Mouse (Mus musculus) MEL (cell line): ENCODE measurements around the gene Kdm1a. TPM values are rescaled to one million over a fixed set of nuclear protein-coding genes. Genes with fewer than 3 reads are reported as not detected.

ENCODE experiments used
- DNase-seq: peaks from one replicate; pipeline ENCODE4 v3.0.0; 2011; ENCODE audit warnings: low read depth, low spot score
- H3K27ac ChIP-seq: 2 replicates; pipeline ENCODE4 v1.5.1; 2012; ENCODE audit warnings: low read depth, mild to moderate bottlenecking, control low read depth, low read length, moderate library complexity; ENCODE audit not compliant: control insufficient read depth
- H3K27me3 ChIP-seq, 2 experiments: fragments of 150-350 bp in 1 of 2; sonication (generic) in 1 of 2; 2 replicates each; pipeline ENCODE4 v1.6.1; 2012; ENCODE audit warnings: low read length in 2 of 2, mild to moderate bottlenecking in 2 of 2, improper control_type of control experiment in 1 of 2, moderate library complexity in 1 of 2; ENCODE audit not compliant: insufficient read depth in 2 of 2, control insufficient read depth in 1 of 2
- H3K36me3 ChIP-seq, 2 experiments: 2 replicates each; pipeline ENCODE4 v1.6.1; 2012 to 2014; ENCODE audit warnings: low read length in 2 of 2, improper control_type of control experiment in 1 of 2, inconsistent platforms in 1 of 2, mild to moderate bottlenecking in 1 of 2; ENCODE audit not compliant: insufficient read depth in 2 of 2, control insufficient read depth in 1 of 2
- H3K4me1 ChIP-seq, 2 experiments: fragments of 150-350 bp in 1 of 2; sonication (generic) in 1 of 2; 2 replicates each; pipeline ENCODE4 v1.6.1; 2012; ENCODE audit warnings: low read length in 2 of 2, improper control_type of control experiment in 1 of 2, mild to moderate bottlenecking in 1 of 2; ENCODE audit not compliant: insufficient read depth in 2 of 2, control insufficient read depth in 1 of 2
- H3K4me3 ChIP-seq, 2 experiments: fragments of 150-350 bp in 1 of 2; sonication (generic) in 1 of 2; 2 replicates each; pipeline ENCODE4 v1.5.1; 2012; ENCODE audit warnings: low read depth in 2 of 2, low read length in 2 of 2, mild to moderate bottlenecking in 2 of 2, moderate library complexity in 2 of 2, control low read depth in 1 of 2, improper control_type of control experiment in 1 of 2; ENCODE audit not compliant: control insufficient read depth in 1 of 2, insufficient read depth in 1 of 2
- H3K79me2 ChIP-seq: 2 replicates; pipeline ENCODE4 v1.6.1; 2012; ENCODE audit warnings: mild to moderate bottlenecking, low read length, moderate library complexity; ENCODE audit not compliant: control insufficient read depth, poor library complexity, insufficient read depth
- H3K9ac ChIP-seq: 2 replicates; pipeline ENCODE4 v1.6.1; 2012; ENCODE audit warnings: low read depth, mild to moderate bottlenecking, control low read depth, low read length, moderate library complexity; ENCODE audit not compliant: control insufficient read depth, poor library complexity, severe bottlenecking
- H3K9me3 ChIP-seq: fragments of 150-350 bp; sonication (generic); replicated peaks from 2 replicates; pipeline ENCODE4 v1.6.1; 2012; ENCODE audit warnings: mild to moderate bottlenecking, low read length, improper control_type of control experiment, moderate library complexity; ENCODE audit not compliant: insufficient read depth
- BHLHE40 ChIP-seq: IDR thresholded peaks from 2 replicates; pipeline ENCODE4 v1.6.1; 2012; ENCODE audit warnings: low read depth, mild to moderate bottlenecking, inconsistent platforms, low read length, improper control_type of control experiment, borderline replicate concordance
- CHD1 ChIP-seq: IDR thresholded peaks from 2 replicates; pipeline ENCODE4 v1.6.1; 2012; ENCODE audit warnings: low read depth, mild to moderate bottlenecking, inconsistent platforms, low read length, improper control_type of control experiment
- CHD2 ChIP-seq: IDR thresholded peaks from 2 replicates; pipeline ENCODE4 v1.6.1; 2011; ENCODE audit warnings: low read length, improper control_type of control experiment
- CTCF ChIP-seq, 3 experiments: IDR thresholded peaks in 2 of 3; conservative IDR thresholded peaks in 1 of 3; 2 replicates each; pipeline ENCODE4 v1.5.1; 2011 to 2012; ENCODE audit warnings: low read length in 3 of 3, low read depth in 2 of 3, mild to moderate bottlenecking in 2 of 3, improper control_type of control experiment in 1 of 3, inconsistent platforms in 1 of 3, mixed read lengths in 1 of 3, moderate library complexity in 1 of 3; ENCODE audit not compliant: control insufficient read depth in 1 of 3, insufficient read depth in 1 of 3, poor library complexity in 1 of 3, severe bottlenecking in 1 of 3
- EP300 ChIP-seq, 2 experiments: IDR thresholded peaks; 2 replicates each; pipeline ENCODE4 v1.6.1; 2011; ENCODE audit warnings: improper control_type of control experiment in 2 of 2, low read length in 2 of 2, low read depth in 1 of 2, mild to moderate bottlenecking in 1 of 2
- ETS1 ChIP-seq: IDR thresholded peaks from 2 replicates; pipeline ENCODE4 v1.6.1; 2012; ENCODE audit warnings: low read depth, mild to moderate bottlenecking, inconsistent platforms, low read length, improper control_type of control experiment, moderate library complexity
- GATA1 ChIP-seq: IDR thresholded peaks from 2 replicates; pipeline ENCODE4 v1.6.1; 2011; ENCODE audit warnings: low read depth, low read length, improper control_type of control experiment
- HCFC1 ChIP-seq: IDR thresholded peaks from 2 replicates; pipeline ENCODE4 v1.6.1; 2012; ENCODE audit warnings: low read depth, mild to moderate bottlenecking, inconsistent platforms, low read length, improper control_type of control experiment, moderate library complexity
- MEF2A ChIP-seq: IDR thresholded peaks from 2 replicates; pipeline ENCODE4 v1.6.1; 2014; ENCODE audit warnings: low read depth, mild to moderate bottlenecking, inconsistent platforms, low read length, improper control_type of control experiment; ENCODE audit not compliant: poor library complexity, insufficient replicate concordance, severe bottlenecking; ENCODE audit errors: extremely low read depth
- MYC ChIP-seq: IDR thresholded peaks from 2 replicates; pipeline ENCODE4 v1.6.1; 2011; ENCODE audit warnings: low read depth, mild to moderate bottlenecking, low read length, improper control_type of control experiment, moderate library complexity
- NRF1 ChIP-seq: IDR thresholded peaks from 2 replicates; pipeline ENCODE4 v1.6.1; 2014; ENCODE audit warnings: low read depth, mild to moderate bottlenecking, inconsistent platforms, low read length, improper control_type of control experiment, moderate library complexity; ENCODE audit not compliant: poor library complexity, insufficient read depth, severe bottlenecking
- POLR2A ChIP-seq, 2 experiments: IDR thresholded peaks; 2 replicates each; pipeline ENCODE4 v1.6.1; 2011 to 2012; ENCODE audit warnings: low read length in 2 of 2, mild to moderate bottlenecking in 2 of 2, control low read depth in 1 of 2, improper control_type of control experiment in 1 of 2, low read depth in 1 of 2, moderate library complexity in 1 of 2; ENCODE audit not compliant: control insufficient read depth in 1 of 2, insufficient read depth in 1 of 2, poor library complexity in 1 of 2
- POLR2AphosphoS5 ChIP-seq: IDR thresholded peaks from 2 replicates; pipeline ENCODE4 v1.6.1; 2012; ENCODE audit warnings: low read depth, borderline replicate concordance, mild to moderate bottlenecking, inconsistent platforms, low read length, moderate library complexity, mixed read lengths
- RCOR1 ChIP-seq: IDR thresholded peaks from 2 replicates; pipeline ENCODE4 v1.6.1; 2012; ENCODE audit warnings: low read depth, mild to moderate bottlenecking, inconsistent platforms, low read length, improper control_type of control experiment
- SIN3A ChIP-seq: IDR thresholded peaks from 2 replicates; pipeline ENCODE4 v1.6.1; 2012; ENCODE audit warnings: low read length, improper control_type of control experiment, inconsistent platforms
- TAL1 ChIP-seq: IDR thresholded peaks from 2 replicates; pipeline ENCODE4 v1.6.1; 2012; ENCODE audit warnings: mild to moderate bottlenecking, inconsistent platforms, low read length, moderate library complexity, mixed read lengths
- TCF12 ChIP-seq: IDR thresholded peaks from 2 replicates; pipeline ENCODE4 v1.6.1; 2014; ENCODE audit warnings: low read depth, mild to moderate bottlenecking, inconsistent platforms, low read length, improper control_type of control experiment, moderate library complexity
- USF1 ChIP-seq: IDR thresholded peaks from 2 replicates; pipeline ENCODE4 v1.6.1; 2014; ENCODE audit warnings: low read depth, mild to moderate bottlenecking, inconsistent platforms, low read length, improper control_type of control experiment, moderate library complexity
- ZC3H11A ChIP-seq: IDR thresholded peaks from 2 replicates; pipeline ENCODE4 v1.6.1; 2012; ENCODE audit warnings: low read depth, mild to moderate bottlenecking, inconsistent platforms, low read length, improper control_type of control experiment
- ZKSCAN1 ChIP-seq: IDR thresholded peaks from 2 replicates; pipeline ENCODE4 v1.6.1; 2012; ENCODE audit warnings: low read depth, mild to moderate bottlenecking, inconsistent platforms, low read length, improper control_type of control experiment, moderate library complexity
- ZMIZ1 ChIP-seq: IDR thresholded peaks from 2 replicates; pipeline ENCODE4 v1.6.1; 2012; ENCODE audit warnings: low read depth, mild to moderate bottlenecking, inconsistent platforms, low read length, improper control_type of control experiment, moderate library complexity
- ZNF384 ChIP-seq: IDR thresholded peaks from 2 replicates; pipeline ENCODE4 v1.6.1; 2012; ENCODE audit warnings: low read depth, mild to moderate bottlenecking, inconsistent platforms, low read length, improper control_type of control experiment
- polyA plus RNA-seq, 2 experiments: library from polyadenylated mRNA; stranded (reverse) in 1 of 2; unstranded in 1 of 2; fragments of >175 nt in 1 of 2; fragments of >200 nt in 1 of 2; gene quantifications; 2 replicates each; pipeline versions ENCODE4 v1.2.1 to v1.2.4; 2012; ENCODE audit warnings: low replicate concordance in 2 of 2, low read depth in 1 of 2; ENCODE audit not compliant: insufficient read length in 2 of 2, insufficient read depth in 1 of 2, missing spikeins in 1 of 2
- total RNA-seq: library from RNA; depleted of rRNA; stranded (reverse); fragments of 300-350 nt; gene quantifications from 2 replicates; pipeline ENCODE4 v1.2.3, GENCODE M21; 2012

The Kdm1a gene
- total and polyA plus RNA-seq, 3 experiments = 60.7 to 90.1 TPM; not detected in 1

GRCm38 (mm10) chr4:136519866-136520265, 82.7 kb downstream of the Kdm1a start (continued):
- TF ChIP-seq BHLHE40 = no peak
- TF ChIP-seq ZC3H11A = no peak
- no peak for TF ChIP-seq HCFC1
- TF ChIP-seq CTCF (IDR thresholded peaks at IDR 0.05 in 2 of 3, conservative IDR thresholded peaks at IDR 0.05 in 1 of 3; ENCODE audit: control insufficient read depth in 1 of 3, insufficient read depth in 1 of 3, low read depth in 2 of 3, low read length in 3 of 3, poor library complexity in 1 of 3, severe bottlenecking in 1 of 3) = no peak
- TF ChIP-seq EP300 (IDR thresholded peaks at IDR 0.05; ENCODE audit: low read depth in 1 of 2, low read length in 2 of 2) = peak; percentile 27 to 78; a peak in 3 of 4 replicates
- TF ChIP-seq CHD2 = no peak
- no peak for TF ChIP-seq POLR2AphosphoS5
- no peak for TF ChIP-seq NRF1
- TF ChIP-seq MEF2A = no peak
- no peak for TF ChIP-seq ZNF384
- TF ChIP-seq MYC = peak; percentile 86; the same call in 1 of the 2 replicates
- TF ChIP-seq POLR2A (IDR thresholded peaks at IDR 0.05; ENCODE audit: control insufficient read depth in 1 of 2, insufficient read depth in 1 of 2, low read depth in 1 of 2, low read length in 2 of 2, poor library complexity in 1 of 2) = no peak
- no peak for TF ChIP-seq ZKSCAN1

GRCm38 (mm10) chr4:136518576-136518975, 83.9 kb downstream of the Kdm1a start:
- TF ChIP-seq USF1 (no peak), GATA1 (peak; percentile 62; the same call in 1 of the 2 replicates), RCOR1 (no peak), ZNF384 (peak; percentile 30; the same call in 1 of the 2 replicates), SIN3A (peak; percentile 59; the same call in 1 of the 2 replicates), ZMIZ1 (no peak), ZC3H11A (no peak), TAL1 (peak; percentile 66), TCF12 (0 out of 2 replicates have a peak, but pooled peaks have one; percentile 20), CHD1 (0 out of 2 replicates have a peak, but pooled peaks have one; percentile 43), HCFC1 (0 out of 2 replicates have a peak, but pooled peaks have one; percentile 14), EP300 (IDR thresholded peaks at IDR 0.05; ENCODE audit: low read depth in 1 of 2, low read length in 2 of 2) (peak; percentile 39 to 72; a peak in 3 of 4 replicates), ETS1 (peak; percentile 33; the same call in 1 of the 2 replicates)
- Histone ChIP-seq H3K27ac (peak overlapping the region; percentile 14), H3K4me1 (peaks cover 6 to 15% of the 10 kb centered on the region in 2 experiments), H3K9ac (peak overlapping the region; percentile 7; the same call in 1 of the 2 replicates), H3K79me2 (peaks cover 3% of the 10 kb centered on the region; the same call in 1 of the 2 replicates), H3K36me3 (peaks cover 0 to 31% of the 10 kb centered on the region in 2 experiments; a peak in 2 of 4 replicates), H3K4me3 (no peak overlapping the region), H3K27me3 (no peaks in the 10 kb centered on the region), H3K9me3 (no peaks in the 10 kb centered on the region)
- DNase-seq = peak; percentile 84
